Mouse (Mus musculus) heart, postnatal 14 days (tissue): ENCODE measurements around the gene Epb41l1. TPM values are rescaled to one million over a fixed set of nuclear protein-coding genes. Genes with fewer than 3 reads are reported as not detected.

ENCODE experiments used
- DNase-seq, 2 experiments: peaks; one replicate each; pipeline ENCODE4 v3.0.0; 2021 to 2022
- intact Hi-C: fragments of 180-260 bp; cut with DNase I; formaldehyde crosslinking; loops from one replicate; pipeline ENCODE4 v1.15.1; 2025
- total RNA-seq, 2 experiments: library from RNA; stranded (reverse); gene quantifications; 2 replicates each; pipeline ENCODE4 v1.2.3; 2021

Gene Epb41l1
- total RNA-seq, 2 experiments from 2014 or later = 10.1 to 13.9 TPM

GRCm38 (mm10) chr2:156453822-156454221 is 33.1 kb downstream of the Epb41l1 start:
- intact Hi-C loops = no loop called here
- peak; percentile 58 to 61 for DNase-seq

GRCm38 (mm10) chr2:156455508-156456108 is 34.9 kb downstream of the Epb41l1 start:
- DNase-seq = no peak
- intact Hi-C loops = no loop called here

DNA sequence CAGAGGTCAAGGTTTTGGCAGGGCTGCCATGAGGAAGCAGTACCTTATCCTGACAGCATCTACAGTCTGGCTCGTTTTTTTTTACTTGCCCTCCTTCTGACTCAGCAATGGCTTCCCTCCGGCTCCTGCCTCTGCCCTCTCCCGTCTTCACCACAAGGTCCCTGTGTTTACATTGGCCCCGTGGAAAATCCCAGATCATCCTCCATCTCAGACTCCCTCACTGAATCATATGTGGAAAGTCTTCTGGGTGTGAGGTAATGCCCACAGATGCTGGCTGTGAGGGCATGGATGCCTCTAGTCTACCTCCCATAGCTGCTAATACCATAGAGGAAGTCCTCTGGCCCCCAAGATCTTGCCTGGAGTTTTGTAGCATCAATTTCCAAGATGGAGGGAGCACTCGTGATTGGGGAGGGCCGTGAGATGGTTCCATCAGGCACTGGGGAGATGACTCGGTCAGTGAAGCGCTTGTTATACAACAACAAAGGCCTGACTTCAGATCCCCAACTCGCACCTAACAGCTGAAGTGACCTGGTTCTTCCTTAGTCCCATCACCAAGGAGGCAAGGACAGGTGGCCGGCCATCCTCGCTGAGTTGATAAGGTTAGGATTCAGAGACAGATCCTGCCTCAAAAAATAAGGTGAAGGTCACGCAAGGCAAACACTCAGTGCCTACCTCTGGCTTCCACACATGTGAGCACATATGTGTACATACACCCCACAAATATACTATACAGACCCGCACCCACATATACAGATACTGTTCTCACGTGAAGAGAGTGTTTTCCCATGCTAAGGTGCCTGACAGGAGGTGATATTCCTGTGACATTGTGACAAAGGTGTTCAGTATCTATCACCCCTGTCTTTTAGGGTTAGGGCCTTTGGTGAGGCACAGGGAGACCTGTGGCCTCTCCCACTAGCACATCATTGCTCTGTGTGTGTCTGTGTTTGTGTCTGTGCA is 36.0 kb downstream of the Epb41l1 start:
- DNase-seq = no peak
- intact Hi-C loops = no loop called here

GRCm38 (mm10) chr2:156457343-156457717 is 36.6 kb downstream of the Epb41l1 start:
- intact Hi-C loops = no loop called here
- DNase-seq = peak; percentile 41 to 58

GRCm38 (mm10) chr2:156460470-156460869 is 39.8 kb downstream of the Epb41l1 start:
- intact Hi-C loops = loop anchor here (5.0 kb wide), 1 partner anchor 68 kb away; no protein-coding TSS in a partner anchor
- peak; percentile 55 to 68 for DNase-seq

DNA sequence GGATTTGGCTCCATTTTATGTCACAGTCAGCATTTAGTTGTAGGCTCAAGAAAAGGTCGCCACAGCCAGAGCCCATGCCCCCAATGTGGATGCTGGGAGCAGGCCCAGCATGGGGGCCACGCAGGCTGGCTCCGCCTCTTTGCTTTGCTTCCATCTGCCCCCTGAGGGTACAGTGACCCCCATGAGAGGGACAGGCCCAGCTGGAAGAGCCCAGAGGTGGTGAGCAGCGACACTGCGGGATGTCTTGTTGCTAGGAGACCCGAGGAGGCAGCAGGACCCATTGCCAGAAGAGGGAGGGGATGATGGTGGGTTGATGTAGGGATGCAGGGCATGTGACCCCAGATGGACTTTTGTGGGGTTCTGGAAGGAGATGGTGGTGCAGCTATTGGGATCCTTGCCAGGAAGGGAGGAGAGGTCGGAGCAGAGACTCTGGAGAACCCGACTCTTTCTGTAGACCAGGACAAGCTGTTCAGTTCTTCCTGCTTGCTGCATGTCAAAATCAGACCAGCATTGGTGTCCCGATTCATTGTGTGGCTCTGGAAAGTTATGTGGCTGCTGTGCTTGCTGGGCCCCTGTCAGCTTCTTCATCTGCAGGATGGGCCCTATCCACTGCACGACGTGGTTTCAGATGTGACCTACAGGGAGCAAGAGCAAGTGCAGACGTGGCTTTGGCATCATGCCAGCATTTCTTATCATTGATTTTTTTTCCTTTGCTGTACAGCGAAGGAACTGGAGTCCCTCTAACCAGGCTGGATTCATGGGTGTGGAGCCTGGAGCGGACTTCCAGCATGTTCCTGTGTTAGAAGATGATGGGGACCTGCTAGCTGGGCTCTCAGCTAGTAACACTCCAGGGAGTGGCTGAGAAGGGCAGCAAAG is 41.7 kb downstream of the Epb41l1 start:
- intact Hi-C loops = loop anchor here (5.0 kb wide), 1 partner anchor 70 kb away; no protein-coding TSS in a partner anchor
- DNase-seq = peak in 1 of 2 experiments; percentile 31

DNA sequence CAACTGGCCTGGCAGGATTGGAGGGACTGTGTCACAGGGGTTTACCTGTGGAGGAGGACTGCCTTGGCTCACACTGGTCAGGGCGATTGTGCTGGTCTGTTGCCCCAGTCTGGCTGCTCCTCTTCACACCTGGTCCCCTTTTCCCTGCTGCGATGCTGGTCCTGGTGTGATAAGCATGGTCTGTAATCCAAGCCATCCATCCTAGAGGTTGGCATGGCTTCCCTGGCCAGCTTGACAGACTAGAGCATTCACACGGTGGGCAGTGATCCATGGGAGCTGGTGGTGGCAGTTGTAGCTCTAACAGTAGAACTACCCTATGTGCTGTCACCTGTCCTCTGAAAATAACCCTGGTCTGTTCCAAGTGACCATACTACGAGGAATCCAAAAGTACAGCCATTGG is 43.7 kb downstream of the Epb41l1 start:
- intact Hi-C loops = loop anchor here (5.0 kb wide), 1 partner anchor 72 kb away; no protein-coding TSS in a partner anchor
- DNase-seq = no peak

DNA sequence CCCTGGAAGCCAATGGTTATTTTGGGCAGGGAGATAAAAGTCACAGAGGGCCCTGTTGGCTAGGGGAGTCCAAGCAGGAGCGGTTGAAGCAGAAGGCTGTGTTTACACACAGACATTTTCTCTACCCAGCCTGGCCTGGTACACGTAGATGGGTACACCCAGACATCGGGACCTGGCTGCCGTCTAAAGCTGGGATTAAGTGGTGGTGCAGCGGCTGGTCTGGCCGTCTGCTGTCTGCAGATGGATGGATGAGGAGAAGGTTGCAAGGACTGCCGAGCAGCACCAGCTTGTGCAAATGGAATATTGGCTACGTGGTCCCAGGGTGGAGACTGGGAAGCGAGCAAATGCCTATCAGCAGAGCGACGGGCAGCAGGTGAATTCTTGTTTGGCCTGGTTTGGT is 46.8 kb downstream of the Epb41l1 start:
- intact Hi-C loops = no loop called here
- no peak for DNase-seq

DNA sequence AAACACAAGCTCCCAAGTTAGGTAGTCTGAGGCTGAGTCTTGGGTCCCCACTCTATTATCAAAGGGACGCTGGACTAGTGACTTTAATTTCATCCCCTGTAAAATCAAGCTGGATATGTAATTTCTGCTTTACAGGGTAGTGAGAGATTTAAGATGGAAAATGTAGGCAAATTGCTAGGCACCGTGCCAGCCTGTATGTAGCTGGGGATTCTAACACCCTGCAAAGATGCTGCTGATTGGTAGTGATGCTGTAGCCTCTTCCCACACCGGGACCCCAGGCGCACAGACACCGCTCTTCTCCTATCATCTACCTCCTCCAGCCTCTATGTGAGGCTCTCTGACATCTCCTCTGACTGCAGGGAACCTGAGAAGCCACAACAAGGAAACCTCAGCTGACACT is 48.2 kb downstream of the Epb41l1 start:
- DNase-seq = no peak
- intact Hi-C loops = no loop called here

GRCm38 (mm10) chr2:156469508-156469907 is 48.8 kb downstream of the Epb41l1 start:
- no peak for DNase-seq
- intact Hi-C loops = no loop called here

- intact Hi-C loops = no loop called here
- DNase-seq = no peak
Observed at GRCm38 (mm10) chr2:156470938-156471337, 50.2 kb downstream of the Epb41l1 start.

- no peak for DNase-seq
- intact Hi-C loops = no loop called here
Observed at GRCm38 (mm10) chr2:156472336-156472735, 51.6 kb downstream of the Epb41l1 start.

DNA sequence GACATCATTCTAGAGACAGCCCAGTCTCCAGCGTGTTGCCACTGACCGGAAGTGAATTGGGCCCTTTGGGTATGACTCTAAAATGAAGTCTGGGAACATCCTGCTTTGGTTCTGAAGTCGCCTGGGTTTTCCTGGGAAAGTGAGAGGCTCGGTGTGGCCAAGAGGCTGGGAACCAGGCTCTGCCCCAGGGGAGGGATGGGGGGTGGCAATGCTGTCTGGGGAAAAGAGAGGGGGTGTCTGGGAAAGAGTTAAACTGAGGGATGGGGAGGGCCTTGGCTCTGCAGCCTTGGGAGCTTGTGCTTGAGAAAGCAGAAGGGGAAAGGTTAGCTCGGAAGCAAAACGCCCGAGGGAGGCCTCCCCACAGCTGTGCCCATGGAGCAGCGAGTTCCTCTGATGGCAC is 53.0 kb downstream of the Epb41l1 start:
- DNase-seq = peak; percentile 28 to 40
- intact Hi-C loops = no loop called here

DNA sequence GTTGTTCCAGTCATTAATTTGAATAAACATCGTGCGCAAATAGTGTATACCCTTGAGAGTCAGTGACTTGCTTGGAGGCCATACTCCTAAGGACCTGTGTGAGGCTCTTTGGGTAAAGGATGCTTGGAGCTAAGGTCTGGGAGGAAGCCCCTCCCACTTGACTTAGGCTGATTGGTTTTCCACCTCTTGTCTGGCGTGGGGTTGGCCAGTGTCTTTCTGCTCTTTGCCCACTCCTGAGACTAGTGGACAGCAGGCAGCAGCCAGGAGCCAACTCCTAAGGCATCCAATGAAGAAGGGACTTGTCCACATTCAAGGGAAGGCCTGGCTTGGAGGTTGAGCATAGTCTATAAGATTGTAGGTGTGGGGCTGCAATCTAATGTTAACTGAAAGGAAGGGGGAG is 53.4 kb downstream of the Epb41l1 start:
- intact Hi-C loops = no loop called here
- DNase-seq = no peak

GRCm38 (mm10) chr2:156474891-156475284 is 54.2 kb downstream of the Epb41l1 start:
- DNase-seq = no peak
- intact Hi-C loops = no loop called here

GRCm38 (mm10) chr2:156475285-156476110 is 54.8 kb downstream of the Epb41l1 start:
- intact Hi-C loops = no loop called here

DNA sequence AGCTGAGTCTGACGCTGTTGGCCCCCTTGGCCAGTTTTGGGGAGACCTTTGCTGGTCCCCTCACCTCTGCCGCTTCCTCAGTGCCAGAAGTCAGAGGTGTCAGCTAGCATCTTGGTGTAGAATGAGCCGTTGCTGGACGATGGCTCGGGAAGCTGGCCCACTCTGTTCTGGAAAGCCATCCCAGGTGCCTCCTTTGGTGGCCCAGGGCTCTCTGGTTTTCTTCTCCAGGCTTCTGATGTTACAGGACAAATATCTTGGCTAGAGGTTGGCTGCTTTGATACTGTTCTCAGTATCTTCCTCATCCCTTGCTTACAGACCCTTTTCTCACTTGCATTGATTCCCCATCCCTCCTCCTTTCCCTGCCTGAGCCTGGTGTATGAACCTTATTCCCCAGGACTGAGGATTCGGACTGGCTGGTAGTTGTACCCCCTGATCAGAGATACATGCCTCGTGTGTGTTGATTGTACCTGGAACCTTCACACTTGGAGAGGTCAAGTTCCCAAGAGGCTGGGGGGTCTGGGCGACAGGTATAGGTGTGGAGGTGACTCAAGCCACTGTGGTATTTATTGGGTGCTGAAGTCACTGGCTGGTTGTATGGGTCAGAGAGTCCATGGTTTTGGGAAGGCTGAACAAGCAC is 55.5 kb downstream of the Epb41l1 start:
- intact Hi-C loops = no loop called here
- DNase-seq = no peak

More at GRCm38 (mm10) chr2:156475285-156476110, 54.8 kb downstream of the Epb41l1 start:
- DNase-seq = peak; percentile 77 to 78

GRCm38 (mm10) chr2:156476748-156477151 is 56.0 kb downstream of the Epb41l1 start:
- no peak for DNase-seq
- intact Hi-C loops = no loop called here

- DNase-seq = no peak
- intact Hi-C loops = no loop called here
Observed at GRCm38 (mm10) chr2:156478046-156478690, 57.5 kb downstream of the Epb41l1 start.
